Mouse (Mus musculus) layer of hippocampus, postnatal 10 days (tissue): ENCODE measurements around the gene Esr1. TPM values are rescaled to one million over a fixed set of nuclear protein-coding genes. Genes with fewer than 3 reads are reported as not detected.

Experiments used
- DNase-seq, 2 experiments: peaks; one replicate each; pipeline ENCODE4 v3.0.0; 2021; ENCODE audit warnings: low spot score in 2 of 2
- total RNA-seq, 2 experiments: library from RNA; stranded (reverse); gene quantifications; 2 replicates each; pipeline ENCODE4 v1.2.3; 2021

Esr1 gene
- total RNA-seq, 2 experiments from 2014 or later: 1.1 to 2.2 TPM

- DNase-seq: no peak
These were observed 213.0 kb downstream of the Esr1 start for GRCm38 (mm10) chr10:4824366-4824765.

GRCm38 (mm10) chr10:4830592-4830991 is 219.2 kb downstream of the Esr1 start:
- DNase-seq: no peak

GRCm38 (mm10) chr10:4838099-4838498 is 226.7 kb downstream of the Esr1 start:
- no peak for DNase-seq

GRCm38 (mm10) chr10:4841039-4841438 is 229.6 kb downstream of the Esr1 start:
- DNase-seq: no peak

- no peak for DNase-seq
These were observed 236.1 kb downstream of the Esr1 start for GRCm38 (mm10) chr10:4847523-4847922.

GRCm38 (mm10) chr10:4849881-4850280 is 238.5 kb downstream of the Esr1 start:
- no peak for DNase-seq

- no peak for DNase-seq
These were observed 263.8 kb downstream of the Esr1 start for GRCm38 (mm10) chr10:4875076-4875737.

- DNase-seq: no peak
These were observed 270.0 kb downstream of the Esr1 start for GRCm38 (mm10) chr10:4881391-4881790.

GRCm38 (mm10) chr10:4885506-4885905 is 274.1 kb downstream of the Esr1 start:
- no peak for DNase-seq

- DNase-seq: no peak
These were observed 274.6 kb downstream of the Esr1 start for GRCm38 (mm10) chr10:4885961-4886360.

GRCm38 (mm10) chr10:4893475-4893874 is 282.1 kb downstream of the Esr1 start:
- no peak for DNase-seq

- DNase-seq: no peak
These were observed 286.4 kb downstream of the Esr1 start for GRCm38 (mm10) chr10:4897789-4898188.

GRCm38 (mm10) chr10:4900324-4900723 is 288.9 kb downstream of the Esr1 start:
- DNase-seq: no peak

GRCm38 (mm10) chr10:4909271-4909670 is 297.9 kb downstream of the Esr1 start:
- no peak for DNase-seq

GRCm38 (mm10) chr10:4910451-4910850 is 299.1 kb downstream of the Esr1 start:
- no peak for DNase-seq

- DNase-seq: no peak
These were observed 307.7 kb downstream of the Esr1 start for GRCm38 (mm10) chr10:4919046-4919445.

- DNase-seq: no peak
These were observed 312.2 kb downstream of the Esr1 start for GRCm38 (mm10) chr10:4923616-4924015.

- DNase-seq: peak in 1 of 2 experiments; percentile 25
These were observed 313.0 kb downstream of the Esr1 start for GRCm38 (mm10) chr10:4924391-4924790.

- DNase-seq: no peak
These were observed 331.8 kb downstream of the Esr1 start for GRCm38 (mm10) chr10:4943148-4943547.

GRCm38 (mm10) chr10:4944725-4945124 is 333.3 kb downstream of the Esr1 start:
- no peak for DNase-seq

- DNase-seq: no peak
These were observed 354.4 kb downstream of the Esr1 start for GRCm38 (mm10) chr10:4965768-4966167.

- no peak for DNase-seq
These were observed 359.8 kb downstream of the Esr1 start for GRCm38 (mm10) chr10:4971156-4971555.

- no peak for DNase-seq
These were observed 360.2 kb downstream of the Esr1 start for GRCm38 (mm10) chr10:4971586-4971985.

GRCm38 (mm10) chr10:4972026-4972425 is 360.6 kb downstream of the Esr1 start:
- no peak for DNase-seq
